Mouse (Mus musculus) erythroblast, embryonic 14.5 days (primary cell): Measurements from ENCODE around the gene 6430531B16Rik.

Source experiments
- GATA1 ChIP-seq: IDR thresholded peaks from 2 replicates; pipeline ENCODE4 v1.6.1; 2012; ENCODE audit warnings: low read length, inconsistent platforms, mixed read lengths
- TAL1 ChIP-seq: IDR thresholded peaks from 3 replicates; pipeline ENCODE4 v1.6.1; 2012; ENCODE audit warnings: low read length, inconsistent platforms, mixed read lengths

DNA sequence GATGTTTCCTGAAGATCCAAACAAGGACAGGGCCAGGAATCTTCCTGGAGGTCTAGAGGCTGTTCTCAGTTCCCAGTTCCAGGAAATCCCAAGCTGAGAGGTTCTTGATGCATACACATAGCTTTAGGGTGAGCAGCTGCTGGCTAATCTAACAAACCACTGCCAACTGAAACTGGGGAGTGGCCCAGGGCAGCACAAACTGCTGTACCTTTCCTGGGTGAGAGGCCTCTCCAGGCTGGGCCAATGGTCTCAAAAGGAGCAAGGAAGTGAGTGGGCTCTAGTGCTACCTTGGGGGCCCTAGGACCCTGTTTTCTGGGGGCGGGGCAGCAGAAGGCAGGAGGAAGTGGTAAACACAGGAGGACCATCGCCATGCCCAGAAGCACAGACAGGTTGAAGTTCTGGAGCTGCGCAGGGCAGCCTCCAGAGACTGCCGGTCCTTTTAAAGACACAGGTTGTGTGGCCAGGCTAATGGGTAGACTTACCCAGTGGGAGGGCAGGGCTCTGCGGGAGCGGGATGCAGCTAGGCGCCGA lies 12.4 kb upstream of the 6430531B16Rik start:
- TF ChIP-seq TAL1 (no peak), GATA1 (no peak)
